Mouse (Mus musculus) 3134 (cell line): ENCODE measurements around the gene Lhx4.

Experiments used
- DNase-seq: peaks from one replicate; pipeline ENCODE4 v3.0.0-alpha.2; 2011; ENCODE audit warnings: low spot score; ENCODE audit not compliant: insufficient read length; ENCODE audit errors: extremely low read depth

The Lhx4 gene

GRCm38 (mm10) chr1:155742411-155743363 is 8.8 kb downstream of the Lhx4 start:
- no peak for DNase-seq

- no peak for DNase-seq
These were observed 9.5 kb downstream of the Lhx4 start for GRCm38 (mm10) chr1:155741988-155742387.

- no peak for DNase-seq
These were observed 10.0 kb downstream of the Lhx4 start for GRCm38 (mm10) chr1:155741378-155741945.

- no peak for DNase-seq
These were observed 10.7 kb downstream of the Lhx4 start for GRCm38 (mm10) chr1:155740622-155741377.

GRCm38 (mm10) chr1:155737809-155738383 is 13.6 kb downstream of the Lhx4 start:
- DNase-seq: no peak

GRCm38 (mm10) chr1:155737017-155737808 is 14.3 kb downstream of the Lhx4 start:
- no peak for DNase-seq

GRCm38 (mm10) chr1:155736096-155736825 is 15.2 kb downstream of the Lhx4 start:
- DNase-seq: no peak

GRCm38 (mm10) chr1:155731156-155731555 is 20.3 kb downstream of the Lhx4 start:
- DNase-seq: no peak

- no peak for DNase-seq
These were observed 22.2 kb downstream of the Lhx4 start for GRCm38 (mm10) chr1:155729113-155729795.

GRCm38 (mm10) chr1:155727830-155728229 is 23.7 kb downstream of the Lhx4 start:
- no peak for DNase-seq

- DNase-seq: no peak
These were observed 25.6 kb downstream of the Lhx4 start for GRCm38 (mm10) chr1:155725876-155726275.

GRCm38 (mm10) chr1:155724301-155724700 is 27.2 kb downstream of the Lhx4 start:
- no peak for DNase-seq

- DNase-seq: no peak
These were observed 29.3 kb downstream of the Lhx4 start for GRCm38 (mm10) chr1:155722185-155722584.

- DNase-seq: no peak
These were observed 30.0 kb downstream of the Lhx4 start for GRCm38 (mm10) chr1:155721443-155721842.

GRCm38 (mm10) chr1:155720006-155720405 is 31.5 kb downstream of the Lhx4 start:
- DNase-seq: no peak

- DNase-seq: no peak
These were observed 32.6 kb downstream of the Lhx4 start for GRCm38 (mm10) chr1:155718851-155719250.

- no peak for DNase-seq
These were observed 34.2 kb downstream of the Lhx4 start for GRCm38 (mm10) chr1:155717301-155717700.

GRCm38 (mm10) chr1:155715366-155715765 is 36.1 kb downstream of the Lhx4 start:
- no peak for DNase-seq

GRCm38 (mm10) chr1:155713306-155713705 is 38.2 kb downstream of the Lhx4 start:
- no peak for DNase-seq
